Mouse (Mus musculus): ENCODE measurements at regions not wholly inside any gene's neighbourhood (a gene's known extent, or its start where the extent isn't known, plus 50 kb on each side); places are given as distances from the start of the nearest gene placed in this dataset.

DNA sequence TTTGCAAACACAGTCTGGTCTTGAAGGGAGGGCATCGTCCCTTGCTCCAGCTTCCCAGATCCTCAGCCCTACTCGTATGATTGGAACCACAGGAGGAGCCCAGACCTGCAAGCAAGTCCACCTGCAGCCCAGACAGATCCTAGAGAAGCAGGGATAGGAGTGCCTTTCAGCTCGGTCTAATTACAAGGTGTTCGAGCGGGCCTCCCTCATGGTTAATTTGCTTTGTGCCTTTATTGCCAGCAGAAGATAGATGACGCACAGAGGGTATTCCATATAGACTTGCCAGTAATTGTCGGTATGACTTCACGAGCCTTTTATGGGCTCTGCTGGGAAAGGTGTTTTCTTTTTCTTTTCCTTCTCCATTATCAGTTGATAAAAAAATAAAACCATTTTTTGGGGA, 216.9 kb upstream of the Gm4791 start:
- no peaks in the 10 kb centered on the region for H3K36me3 ChIP-seq (ENCODE audit: control insufficient read depth, insufficient read depth)
- H3K79me2 ChIP-seq (ENCODE audit: control insufficient read depth, insufficient read depth), result no peaks in the 10 kb centered on the region
- no peak for TF ChIP-seq MAX (IDR thresholded peaks at IDR 0.05; ENCODE audit: low read depth)
- no peak for TF ChIP-seq POLR2A (IDR thresholded peaks at IDR 0.05; ENCODE audit: insufficient read length, low read depth)
- TF ChIP-seq POLR2AphosphoS2 (IDR thresholded peaks at IDR 0.05; ENCODE audit: insufficient read length, low read depth), result no peak
- H3ac ChIP-seq (ENCODE audit: control insufficient read depth, insufficient read length), result no peak overlapping the region
- H3K27me3 ChIP-seq (ENCODE audit: control insufficient read depth, insufficient read depth, insufficient read length), result no peaks in the 10 kb centered on the region
- H3K4me2 ChIP-seq (ENCODE audit: low read depth), result no peak overlapping the region
- H3K4me3 ChIP-seq, result no peak overlapping the region

DNA sequence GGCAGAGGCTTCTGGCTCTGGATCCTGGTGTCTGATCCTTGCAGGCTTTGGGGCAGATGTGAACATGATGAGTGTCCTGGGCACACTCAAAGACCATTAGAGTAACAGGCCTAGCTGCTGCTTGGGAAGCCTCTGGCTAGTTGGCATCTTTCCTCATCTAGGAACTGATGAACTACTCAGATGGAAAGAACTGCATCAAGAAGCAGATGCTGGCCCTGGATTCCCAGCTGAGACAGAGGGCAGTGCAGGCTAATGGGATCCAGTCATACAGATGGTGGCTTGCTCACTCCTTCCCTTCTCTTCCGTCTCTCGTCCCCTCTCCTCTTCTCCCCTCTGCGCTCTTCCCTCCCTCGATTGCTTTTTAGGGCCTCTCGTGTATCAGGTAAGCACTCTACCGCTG, 219.8 kb upstream of the Gm4791 start:
- Histone ChIP-seq H3K79me2 (ENCODE audit: control insufficient read depth, insufficient read depth) (no peaks in the 10 kb centered on the region), H3K36me3 (ENCODE audit: control insufficient read depth, insufficient read depth) (no peaks in the 10 kb centered on the region), H3K4me3 (no peak overlapping the region), H3K27me3 (ENCODE audit: control insufficient read depth, insufficient read depth, insufficient read length) (no peaks in the 10 kb centered on the region), H3ac (ENCODE audit: control insufficient read depth, insufficient read length) (no peak overlapping the region), H3K4me2 (ENCODE audit: low read depth) (no peak overlapping the region)
- TF ChIP-seq REST (IDR thresholded peaks at IDR 0.05; ENCODE audit: insufficient read depth, insufficient read length) (no peak), USF1 (IDR thresholded peaks at IDR 0.05; ENCODE audit: low read depth) (no peak), POLR2AphosphoS2 (IDR thresholded peaks at IDR 0.05; ENCODE audit: insufficient read length, low read depth) (no peak), POLR2A (IDR thresholded peaks at IDR 0.05; ENCODE audit: insufficient read length, low read depth) (no peak), CEBPB (IDR thresholded peaks at IDR 0.05; ENCODE audit: insufficient read depth, poor library complexity, severe bottlenecking) (no peak), MYOD1 (IDR thresholded peaks at IDR 0.05; ENCODE audit: control insufficient read depth in 1 of 3, insufficient read length in 2 of 3, low read depth in 2 of 3) (no peak), MYOG (IDR thresholded peaks at IDR 0.05; ENCODE audit: control insufficient read depth in 1 of 3, insufficient read depth in 1 of 3, insufficient read length in 2 of 3, low read depth in 2 of 3) (no peak), TCF12 (IDR thresholded peaks at IDR 0.05; ENCODE audit: insufficient read depth, poor library complexity, severe bottlenecking) (no peak), TCF3 (IDR thresholded peaks at IDR 0.05; ENCODE audit: insufficient read length, low read depth) (no peak), SRF (IDR thresholded peaks at IDR 0.05; ENCODE audit: control insufficient read depth, insufficient read length, low read depth) (no peak), MAX (IDR thresholded peaks at IDR 0.05; ENCODE audit: low read depth) (no peak), E2F4 (IDR thresholded peaks at IDR 0.05; ENCODE audit: insufficient read depth) (no peak)

DNA sequence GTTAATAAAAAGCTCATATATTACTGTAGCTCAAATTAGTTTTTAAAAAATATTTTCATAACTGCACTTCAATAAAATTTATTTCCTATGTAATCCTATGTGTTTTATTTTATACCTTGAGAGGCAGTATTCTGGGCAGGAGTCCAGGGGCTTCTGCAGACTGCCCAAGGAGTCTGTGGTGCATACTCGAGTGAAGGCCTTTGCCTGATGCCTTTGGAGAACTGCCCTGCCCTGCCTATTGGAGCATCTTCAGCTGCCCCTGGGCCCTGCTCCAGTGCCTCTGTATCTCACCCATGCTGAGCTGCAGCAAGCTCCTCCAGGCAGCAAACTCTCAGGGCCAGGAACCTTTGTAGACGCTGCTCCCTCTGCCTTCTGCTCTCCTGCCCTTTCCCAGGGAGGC, 223.7 kb upstream of the Gm4791 start:
- H3K4me3 ChIP-seq, result no peak overlapping the region
- no peaks in the 10 kb centered on the region for H3K27me3 ChIP-seq (ENCODE audit: control insufficient read depth, insufficient read depth, insufficient read length)
- H3K4me2 ChIP-seq (ENCODE audit: low read depth), result no peak overlapping the region
- TF ChIP-seq REST (IDR thresholded peaks at IDR 0.05; ENCODE audit: insufficient read depth, insufficient read length) (no peak), MYOD1 (IDR thresholded peaks at IDR 0.05; ENCODE audit: control insufficient read depth in 1 of 3, insufficient read length in 2 of 3, low read depth in 2 of 3) (no peak), TCF12 (IDR thresholded peaks at IDR 0.05; ENCODE audit: insufficient read depth, poor library complexity, severe bottlenecking) (no peak), MYOG (IDR thresholded peaks at IDR 0.05; ENCODE audit: control insufficient read depth in 1 of 3, insufficient read depth in 1 of 3, insufficient read length in 2 of 3, low read depth in 2 of 3) (no peak), TCF3 (IDR thresholded peaks at IDR 0.05; ENCODE audit: insufficient read length, low read depth) (no peak), MAX (IDR thresholded peaks at IDR 0.05; ENCODE audit: low read depth) (no peak), POLR2A (IDR thresholded peaks at IDR 0.05; ENCODE audit: insufficient read length, low read depth) (no peak), CEBPB (IDR thresholded peaks at IDR 0.05; ENCODE audit: insufficient read depth, poor library complexity, severe bottlenecking) (no peak)
- no peaks in the 10 kb centered on the region for H3K79me2 ChIP-seq (ENCODE audit: control insufficient read depth, insufficient read depth)
- H3K36me3 ChIP-seq (ENCODE audit: control insufficient read depth, insufficient read depth), result no peaks in the 10 kb centered on the region
- no peak overlapping the region for H3ac ChIP-seq (ENCODE audit: control insufficient read depth, insufficient read length)

DNA sequence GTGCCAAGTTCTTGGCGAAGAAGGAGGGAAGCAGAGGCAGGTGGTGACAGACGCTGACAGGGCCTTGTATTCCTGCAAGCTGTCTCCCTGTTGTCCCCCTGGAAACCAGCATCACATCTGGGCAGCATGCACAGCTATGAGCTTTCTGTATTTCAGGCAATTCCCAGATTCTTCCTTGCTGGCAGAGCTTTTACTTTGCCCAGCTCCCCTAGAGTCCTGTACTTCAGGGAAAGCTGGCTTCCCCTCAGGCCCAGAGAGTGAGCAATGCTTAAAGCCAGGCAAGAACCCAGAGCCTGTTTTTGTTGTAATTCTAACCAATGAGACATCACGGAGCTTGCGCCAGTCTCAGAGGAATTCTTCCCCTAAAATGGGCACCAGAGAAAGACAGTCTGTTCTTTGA, 238.3 kb upstream of the Gm4791 start:
- H3K4me2 ChIP-seq (ENCODE audit: low read depth), result no peak overlapping the region
- no peaks in the 10 kb centered on the region for H3K27me3 ChIP-seq (ENCODE audit: control insufficient read depth, insufficient read depth, insufficient read length)
- no peak overlapping the region for H3ac ChIP-seq (ENCODE audit: control insufficient read depth, insufficient read length)
- H3K36me3 ChIP-seq (ENCODE audit: control insufficient read depth, insufficient read depth), result no peaks in the 10 kb centered on the region
- TF ChIP-seq CEBPB (IDR thresholded peaks at IDR 0.05; ENCODE audit: insufficient read depth, poor library complexity, severe bottlenecking) (no peak), TCF3 (IDR thresholded peaks at IDR 0.05; ENCODE audit: insufficient read length, low read depth) (no peak), SRF (IDR thresholded peaks at IDR 0.05; ENCODE audit: control insufficient read depth, insufficient read length, low read depth) (no peak), USF1 (IDR thresholded peaks at IDR 0.05; ENCODE audit: low read depth) (no peak), MYOG (IDR thresholded peaks at IDR 0.05; ENCODE audit: control insufficient read depth in 1 of 3, insufficient read depth in 1 of 3, insufficient read length in 2 of 3, low read depth in 2 of 3) (no peak), POLR2A (IDR thresholded peaks at IDR 0.05; ENCODE audit: insufficient read length, low read depth) (no peak), REST (IDR thresholded peaks at IDR 0.05; ENCODE audit: insufficient read depth, insufficient read length) (no peak), MAX (IDR thresholded peaks at IDR 0.05; ENCODE audit: low read depth) (no peak), E2F4 (IDR thresholded peaks at IDR 0.05; ENCODE audit: insufficient read depth) (no peak), POLR2AphosphoS2 (IDR thresholded peaks at IDR 0.05; ENCODE audit: insufficient read length, low read depth) (no peak), TCF12 (IDR thresholded peaks at IDR 0.05; ENCODE audit: insufficient read depth, poor library complexity, severe bottlenecking) (no peak), MYOD1 (IDR thresholded peaks at IDR 0.05; ENCODE audit: control insufficient read depth in 1 of 3, insufficient read length in 2 of 3, low read depth in 2 of 3) (no peak)
- H3K4me3 ChIP-seq, result no peak overlapping the region
- no peaks in the 10 kb centered on the region for H3K79me2 ChIP-seq (ENCODE audit: control insufficient read depth, insufficient read depth)

DNA sequence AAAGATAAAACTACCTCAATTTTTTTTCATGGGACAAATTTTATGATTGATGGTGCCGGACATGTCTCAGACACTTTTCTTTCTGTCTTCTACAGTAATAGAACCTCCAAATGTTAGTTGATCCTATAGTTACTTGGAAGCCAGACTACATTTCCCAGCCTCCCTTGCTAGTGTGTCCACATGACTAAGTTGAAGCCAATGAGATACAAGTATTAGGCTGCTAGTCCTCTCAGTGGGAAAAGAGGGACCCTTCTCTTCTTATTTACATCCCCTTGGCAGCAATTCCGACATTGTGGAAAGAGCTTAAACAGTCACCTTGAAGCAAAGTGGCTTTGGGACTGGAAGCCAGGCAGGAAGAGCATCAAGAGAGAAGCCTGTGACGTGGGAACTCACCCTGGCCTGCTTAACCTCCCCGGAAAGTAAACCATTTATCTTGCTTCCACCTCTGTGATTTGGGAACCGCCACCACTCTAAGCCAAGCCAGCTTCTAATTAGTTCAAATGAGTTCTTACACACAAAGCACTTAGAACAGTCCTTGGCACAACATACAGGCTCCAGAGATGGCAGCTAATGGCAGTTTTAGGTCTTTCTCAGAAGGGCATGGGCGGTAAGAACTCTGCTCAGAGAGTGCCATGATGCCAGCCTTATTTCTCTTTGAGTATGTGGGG, 241.4 kb upstream of the Gm4791 start:
- Histone ChIP-seq H3K36me3 (ENCODE audit: control insufficient read depth, insufficient read depth) (no peaks in the 10 kb centered on the region), H3ac (ENCODE audit: control insufficient read depth, insufficient read length) (no peak overlapping the region), H3K27me3 (ENCODE audit: control insufficient read depth, insufficient read depth, insufficient read length) (no peaks in the 10 kb centered on the region), H3K79me2 (ENCODE audit: control insufficient read depth, insufficient read depth) (no peaks in the 10 kb centered on the region), H3K4me2 (ENCODE audit: low read depth) (no peak overlapping the region), H3K4me3 (no peak overlapping the region)
- no peak for TF ChIP-seq MAX (IDR thresholded peaks at IDR 0.05; ENCODE audit: low read depth)
- no peak for TF ChIP-seq TCF12 (IDR thresholded peaks at IDR 0.05; ENCODE audit: insufficient read depth, poor library complexity, severe bottlenecking)
- TF ChIP-seq REST (IDR thresholded peaks at IDR 0.05; ENCODE audit: insufficient read depth, insufficient read length), result no peak
- TF ChIP-seq E2F4 (IDR thresholded peaks at IDR 0.05; ENCODE audit: insufficient read depth), result no peak
- no peak for TF ChIP-seq USF1 (IDR thresholded peaks at IDR 0.05; ENCODE audit: low read depth)
- TF ChIP-seq CEBPB (IDR thresholded peaks at IDR 0.05; ENCODE audit: insufficient read depth, poor library complexity, severe bottlenecking), result no peak
- no peak for TF ChIP-seq TCF3 (IDR thresholded peaks at IDR 0.05; ENCODE audit: insufficient read length, low read depth)
- TF ChIP-seq MYOD1 (IDR thresholded peaks at IDR 0.05; ENCODE audit: control insufficient read depth in 1 of 3, insufficient read length in 2 of 3, low read depth in 2 of 3), result no peak
- TF ChIP-seq POLR2AphosphoS2 (IDR thresholded peaks at IDR 0.05; ENCODE audit: insufficient read length, low read depth), result no peak
- no peak for TF ChIP-seq SRF (IDR thresholded peaks at IDR 0.05; ENCODE audit: control insufficient read depth, insufficient read length, low read depth)
- no peak for TF ChIP-seq MYOG (IDR thresholded peaks at IDR 0.05; ENCODE audit: control insufficient read depth in 1 of 3, insufficient read depth in 1 of 3, insufficient read length in 2 of 3, low read depth in 2 of 3)
- TF ChIP-seq POLR2A (IDR thresholded peaks at IDR 0.05; ENCODE audit: insufficient read length, low read depth), result no peak
